Mouse (Mus musculus) layer of hippocampus, adult 2 months (tissue): Measurements from ENCODE around the gene Slc15a3. TPM values are rescaled to one million over a fixed set of nuclear protein-coding genes. Genes with fewer than 3 reads are reported as not detected.

Experiments used
- DNase-seq, 2 experiments: peaks; one replicate each; pipeline ENCODE4 v3.0.0; 2022; ENCODE audit warnings: low spot score in 2 of 2
- H3K27ac ChIP-seq: fragments of 200-600 bp; 2 replicates; pipeline ENCODE4 v1.8.1; 2022
- H3K4me3 ChIP-seq: fragments of 200-600 bp; 2 replicates; pipeline ENCODE4 v1.8.1; 2022; ENCODE audit warnings: mild to moderate bottlenecking
- CTCF ChIP-seq: fragments of 200-600 bp; conservative IDR thresholded peaks from 2 replicates; pipeline ENCODE4 v1.8.1; 2022; ENCODE audit warnings: antibody characterized with exemption, mild to moderate bottlenecking, moderate library complexity
- total RNA-seq, 2 experiments: library from RNA; stranded (reverse); gene quantifications; 2 replicates each; pipeline ENCODE4 v1.2.3; 2021

The Slc15a3 gene
- total RNA-seq, 2 experiments from 2014 or later, result 1.3 TPM

DNA sequence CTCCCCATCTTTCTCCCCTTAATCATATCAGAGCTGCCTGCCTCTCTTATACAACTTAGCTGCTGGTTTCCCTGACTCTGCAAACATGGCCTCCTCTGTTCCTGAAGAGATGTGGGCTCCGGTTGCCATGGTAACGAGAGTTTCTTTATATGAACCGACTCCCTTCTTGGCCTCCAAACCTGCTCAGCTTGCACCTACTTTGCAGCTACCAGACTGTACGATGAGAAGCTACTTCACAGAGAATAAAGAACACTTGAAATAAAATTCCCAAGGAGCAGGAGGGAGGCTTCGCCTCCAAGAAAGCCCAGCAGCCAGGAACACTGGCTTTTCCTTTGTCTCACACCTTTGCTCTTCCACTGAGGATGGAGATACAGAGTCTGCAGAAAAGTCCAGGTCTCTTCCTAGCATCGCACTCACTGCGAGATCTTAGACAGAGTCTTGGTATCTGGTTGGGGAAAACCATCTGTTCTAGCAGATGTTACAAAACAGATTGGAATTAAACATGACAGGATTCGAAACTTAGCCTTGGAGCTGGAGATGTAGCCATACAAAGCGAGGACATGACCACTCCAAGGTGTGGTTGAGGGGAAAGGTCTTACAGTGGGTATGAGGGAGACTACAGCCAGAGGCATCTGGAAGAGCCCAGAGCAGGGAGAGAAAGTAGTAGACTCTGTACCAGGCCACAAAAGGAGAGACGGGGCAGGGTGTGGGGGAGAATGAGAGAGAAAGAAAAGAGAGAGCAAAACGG lies 29.9 kb upstream of the Slc15a3 start:
- Histone ChIP-seq H3K27ac (peak overlapping the region; percentile 86), H3K4me3 (no peak overlapping the region)
- DNase-seq, result peak; percentile 57 to 80
- TF ChIP-seq CTCF, result no peak

- H3K27ac ChIP-seq, result peak overlapping the region; percentile 86
- no peak for TF ChIP-seq CTCF
Observed at GRCm38 (mm10) chr19:10810176-10810492, 29.4 kb upstream of the Slc15a3 start.

DNA sequence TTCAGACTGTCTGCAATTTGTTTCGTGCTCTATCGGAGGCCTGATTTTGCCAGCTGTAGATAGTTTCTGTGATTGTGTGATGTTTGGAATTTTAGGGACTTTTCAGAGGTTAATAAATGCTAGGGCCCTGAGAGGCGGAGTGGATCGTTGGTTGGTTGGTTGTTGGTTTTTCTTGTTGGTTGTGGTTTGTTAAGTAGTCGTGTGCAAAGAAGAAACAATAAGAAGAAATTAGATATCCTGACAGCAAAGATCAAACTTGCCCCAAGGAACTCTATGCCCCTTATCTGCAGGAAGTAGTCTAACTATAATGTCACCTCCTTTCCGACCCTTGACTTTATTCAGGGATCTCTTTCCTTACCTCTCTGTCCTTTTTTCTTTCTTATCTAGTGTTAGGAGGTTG lies 28.1 kb upstream of the Slc15a3 start:
- H3K27ac ChIP-seq, result no peak overlapping the region
- TF ChIP-seq CTCF, result no peak
- no peak for DNase-seq
- no peak overlapping the region for H3K4me3 ChIP-seq

More at GRCm38 (mm10) chr19:10810176-10810492, 29.4 kb upstream of the Slc15a3 start:
- DNase-seq, result no peak
- no peak overlapping the region for H3K4me3 ChIP-seq

- no peak for TF ChIP-seq CTCF
- DNase-seq, result no peak
- Histone ChIP-seq H3K27ac (no peak overlapping the region), H3K4me3 (no peak overlapping the region)
Observed at GRCm38 (mm10) chr19:10813039-10813438, 26.5 kb upstream of the Slc15a3 start.

GRCm38 (mm10) chr19:10813905-10814304 lies 25.6 kb upstream of the Slc15a3 start:
- Histone ChIP-seq H3K4me3 (no peak overlapping the region), H3K27ac (no peak overlapping the region)
- no peak for DNase-seq
- no peak for TF ChIP-seq CTCF

DNA sequence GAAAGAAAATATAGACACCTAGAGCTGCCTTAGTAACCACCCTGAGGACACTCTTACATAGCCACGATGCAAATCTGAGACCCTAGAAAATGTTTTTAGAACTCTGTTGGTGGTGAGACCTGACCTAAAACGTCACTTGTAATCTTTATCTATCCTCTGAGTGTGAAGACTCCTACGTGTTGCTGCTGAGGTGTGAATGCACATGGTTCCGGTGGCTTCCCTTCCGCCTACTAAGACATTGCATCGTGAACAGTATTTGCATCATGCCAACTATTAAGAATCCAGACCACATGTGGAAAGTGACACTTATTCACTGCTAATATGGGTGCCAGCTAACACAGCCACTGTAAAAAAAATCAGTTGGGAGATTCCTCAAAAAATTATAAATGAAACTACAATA lies 23.7 kb upstream of the Slc15a3 start:
- no peak for TF ChIP-seq CTCF
- H3K4me3 ChIP-seq, result no peak overlapping the region

GRCm38 (mm10) chr19:10816462-10816861 lies 23.1 kb upstream of the Slc15a3 start:
- H3K4me3 ChIP-seq, result no peak overlapping the region
- DNase-seq, result no peak
- no peak for TF ChIP-seq CTCF
- no peak overlapping the region for H3K27ac ChIP-seq

More for the DNA sequence above, 23.7 kb upstream of the Slc15a3 start:
- H3K27ac ChIP-seq, result no peak overlapping the region
- no peak for DNase-seq

- no peak for TF ChIP-seq CTCF
- no peak overlapping the region for H3K4me3 ChIP-seq
- H3K27ac ChIP-seq, result no peak overlapping the region
- DNase-seq, result no peak
Observed at GRCm38 (mm10) chr19:10818217-10818946, 21.1 kb upstream of the Slc15a3 start.

GRCm38 (mm10) chr19:10821319-10821718 lies 18.2 kb upstream of the Slc15a3 start:
- DNase-seq, result no peak
- Histone ChIP-seq H3K27ac (no peak overlapping the region), H3K4me3 (no peak overlapping the region)
- TF ChIP-seq CTCF, result no peak

GRCm38 (mm10) chr19:10822534-10822933 lies 17.0 kb upstream of the Slc15a3 start:
- Histone ChIP-seq H3K27ac (no peak overlapping the region), H3K4me3 (no peak overlapping the region)
- no peak for TF ChIP-seq CTCF
- no peak for DNase-seq

GRCm38 (mm10) chr19:10824061-10824460 lies 15.5 kb upstream of the Slc15a3 start:
- no peak for TF ChIP-seq CTCF
- no peak overlapping the region for H3K4me3 ChIP-seq
- no peak overlapping the region for H3K27ac ChIP-seq
- DNase-seq, result no peak

DNA sequence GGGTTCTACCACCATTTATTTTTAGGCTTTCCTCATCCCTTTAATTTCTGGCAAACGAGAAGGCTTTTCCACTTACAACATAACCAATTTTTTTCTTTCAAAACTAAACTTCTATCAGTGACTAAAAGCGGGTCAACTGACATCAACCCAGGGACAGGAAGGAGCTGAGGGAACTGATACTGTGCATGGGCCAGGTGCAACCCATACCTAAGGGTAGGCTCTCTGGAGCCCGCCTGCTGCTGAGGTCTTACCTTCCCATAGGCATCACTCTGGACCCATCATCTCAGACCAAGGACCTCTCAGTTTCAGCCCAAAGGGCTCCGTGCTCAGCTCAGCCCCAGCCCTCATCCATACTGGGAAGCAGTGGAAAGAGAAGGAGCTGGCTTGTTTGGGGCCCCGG lies 11.2 kb upstream of the Slc15a3 start:
- Histone ChIP-seq H3K27ac (no peak overlapping the region), H3K4me3 (no peak overlapping the region)
- DNase-seq, result no peak
- TF ChIP-seq CTCF, result no peak

- Histone ChIP-seq H3K27ac (no peak within 1 kb of the TSS), H3K4me3 (no peak within 1 kb of the TSS)
- TF ChIP-seq CTCF, result no peak
- no peak for DNase-seq
Observed at GRCm38 (mm10) chr19:10829436-10830175, 9.9 kb upstream of the Slc15a3 start, which contains the start of gene Cd6. Gene Cd6, minus strand, starts transcription at chr19:10830058.
